In the genomic region with DNA sequence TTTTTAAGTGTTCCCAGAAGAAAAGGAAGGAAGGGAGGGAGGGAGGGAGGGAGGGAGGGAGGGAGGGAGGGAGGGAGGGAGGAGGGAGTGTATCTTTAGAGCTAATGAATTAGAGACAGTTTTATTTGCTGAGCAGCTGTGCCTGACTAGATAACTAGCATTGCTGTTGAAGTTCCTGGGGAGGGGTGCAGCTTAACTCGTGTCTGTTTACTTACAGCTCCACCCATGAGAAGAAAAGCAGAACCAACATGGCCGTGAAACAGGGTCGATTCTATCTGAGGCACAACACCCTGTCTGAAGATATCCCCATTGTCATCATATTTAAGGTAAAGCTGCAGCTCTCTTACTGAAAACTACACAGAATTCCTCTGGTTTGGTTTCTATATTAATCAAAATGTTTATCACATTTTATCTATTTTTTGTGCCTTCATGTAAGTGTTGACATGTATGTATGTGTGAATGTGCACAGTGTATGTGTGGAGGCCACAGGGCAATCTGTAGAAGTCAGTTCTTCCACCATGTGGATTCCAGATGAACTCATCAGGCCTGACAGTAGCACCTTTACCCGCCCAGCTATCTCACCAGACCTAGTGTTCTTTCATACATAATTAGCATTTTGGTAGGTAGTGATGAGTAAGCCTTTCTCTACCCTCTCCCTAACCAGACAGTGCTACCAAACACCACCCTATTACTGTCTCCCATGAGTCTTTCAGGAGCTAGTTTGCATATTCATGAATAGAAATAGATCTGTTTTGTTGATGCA, we compare ENCODE assay signal across 18 mouse cellular contexts. TPM values are rescaled to one million over a fixed set of nuclear protein-coding genes. Genes with fewer than 3 reads are reported as not detected.
DNase-seq lines count a peak whose midpoint lies in the region; ATAC-seq and TF ChIP-seq lines count a peak whose summit lies in the region.
"Had no signal": no experiment of that assay in that cellular context is flagged by ENCODE, and none has a peak within 500 bp of the region (broad histone marks: within the 10 kb centered on the region; RNA-seq: fewer than 3 reads in every experiment).

No protein-coding gene starts in this region.

- intact Hi-C loops in left cerebral cortex, adult 2 months (cut with DNase I): loop anchor here (2.0 kb wide), 1 partner anchor 407 kb away; no protein-coding TSS in a partner anchor

- H3K27ac ChIP-seq in liver, postnatal 0 days (ENCODE audit: low read depth): peak overlapping the region; percentile 57; the same call in 1 of the 2 replicates
- no peak overlapping the region for H3K27ac ChIP-seq in left cerebral cortex, adult 2 months
- H3K27ac ChIP-seq: hindbrain, embryonic 10.5 days; hindbrain, postnatal 0 days had no signal

- peaks cover 78% of the 10 kb centered on the region for H3K36me3 ChIP-seq in G1E (replicated peaks)
- peaks cover 43% of the 10 kb centered on the region for H3K36me3 ChIP-seq in liver, postnatal 0 days (replicated peaks; ENCODE audit: insufficient read depth, low read length)

- peaks cover 20% of the 10 kb centered on the region for H3K4me1 ChIP-seq in G1E (ENCODE audit: insufficient read depth, low read depth, low read length)
- no peaks in the 10 kb centered on the region for H3K4me1 ChIP-seq in liver, postnatal 0 days (ENCODE audit: insufficient read depth)
- H3K4me1 ChIP-seq: hindbrain, embryonic 10.5 days had no signal

- peak; percentile 85 for ATAC-seq in G1E (ENCODE audit: extremely low read depth, insufficient number of reproducible peaks, low FRiP score, poor library complexity, severe bottlenecking)
- peak; percentile 94 for ATAC-seq in liver, postnatal 0 days
- ATAC-seq: CD4-positive, CD25-positive, alpha-beta regulatory T cell, adult 4 months; forebrain, embryonic 14.5 days; hindbrain, postnatal 0 days had no signal

- H3K4me2 ChIP-seq in liver, postnatal 0 days (ENCODE audit: low read depth, low read length): no peak overlapping the region

- no peaks in the 10 kb centered on the region for H3K9me3 ChIP-seq in G1E (replicated peaks)
- no peaks in the 10 kb centered on the region for H3K9me3 ChIP-seq in liver, postnatal 0 days (ENCODE audit: low read length)
- H3K9me3 ChIP-seq: hindbrain, embryonic 10.5 days had no signal

- TF ChIP-seq CTCF in G1E (IDR thresholded peaks at IDR 0.05; ENCODE audit: low read depth, low read length): no peak
- no peak for TF ChIP-seq CTCF in liver, postnatal 0 days (IDR thresholded peaks at IDR 0.05; ENCODE audit: low read depth)
- no peak for TF ChIP-seq CTCF in left cerebral cortex, adult 2 months (IDR thresholded peaks at IDR 0.05)

- no peak overlapping the region for H3K9ac ChIP-seq in liver, postnatal 0 days (replicated peaks)

- DNase-seq in G1E (ENCODE audit: low spot score) (no peak), liver (peak; percentile 58)
- DNase-seq in c-Kit-negative CD71-positive TER-119-positive erythroid progenitor cells, embryonic 14.5 days (ENCODE audit: low read depth, low spot score): peak; percentile 19
- DNase-seq in liver, postnatal 0 days: no peak
- no peak for DNase-seq in left cerebral cortex, adult 2 months (ENCODE audit: extremely low spot score in 1 of 2, low spot score in 2 of 2)
- DNase-seq in spleen, postnatal 14 days (ENCODE audit: low spot score in 2 of 2): no peak
- DNase-seq in spleen, postnatal 4 days (ENCODE audit: low spot score in 2 of 2): no peak
- DNase-seq: cerebellum, adult 11-12 months; cerebellum, postnatal 14 days; gastrocnemius, postnatal 25 days; heart, adult 2 months; kidney, adult 11 months; left cerebral cortex, postnatal 4 days; lung, postnatal 10 days had no signal

- peak; percentile 48; the same call in 1 of the 2 replicates for TF ChIP-seq EP300 in liver, postnatal 0 days (IDR thresholded peaks at IDR 0.05; ENCODE audit: low read depth)

- H3K4me3 ChIP-seq in G1E (ENCODE audit: low read depth, low read length): no peak overlapping the region; the same call in 1 of the 2 replicates
- no peak overlapping the region for H3K4me3 ChIP-seq in liver, postnatal 0 days (ENCODE audit: low read depth, low read length)
- no peak overlapping the region for H3K4me3 ChIP-seq in left cerebral cortex, adult 2 months
- H3K4me3 ChIP-seq: heart, adult 2 months; hindbrain, embryonic 10.5 days had no signal

- no peaks in the 10 kb centered on the region for H3K27me3 ChIP-seq in G1E (ENCODE audit: insufficient read depth, low read length)
- H3K27me3 ChIP-seq in liver, postnatal 0 days (ENCODE audit: insufficient read depth, low read length): no peaks in the 10 kb centered on the region

- WGBS in liver, postnatal 0 days (ENCODE audit: insufficient replicate concordance): 39% methylated on average over 4 of the region's 4 CpGs

RNA-seq across cellular contexts. Expression of a gene that starts 17.6 kb away (rescaled TPM):
- 27.2 and 30.1 TPM in 2 replicates for total RNA-seq in G1E (2014; fragmentation: Nextera tagmentation)
- 20.2 and 21.9 TPM in 2 replicates for total RNA-seq in G1E (2017)
- polyA plus RNA-seq in G1E (2012): 5.1 and 5.6 TPM in 2 replicates
- 2.8 and 3.9 TPM in 2 replicates for polyA plus RNA-seq in liver, postnatal 0 days (2015; fragmentation: Nextera tagmentation; extraction: Ambion mirVana)
- 10 to 100 TPM; 15.4 to 17.1 TPM for total RNA-seq in left cerebral cortex, adult 2 months (2021)

Comparison
In these comparisons a context has a peak if more than half of its experiments do, and no peak if none do; other contexts are left out.
1. DNase-seq: peak in c-Kit-negative CD71-positive TER-119-positive erythroid progenitor cells, embryonic 14.5 days (single experiment) and liver (single experiment); none in G1E (single experiment), liver, postnatal 0 days (single experiment), left cerebral cortex, adult 2 months (0 of 2), spleen, postnatal 14 days (0 of 2) and spleen, postnatal 4 days (0 of 2).